Mouse (Mus musculus): Measurements from ENCODE around the gene Zfp93. TPM values are rescaled to one million over a fixed set of nuclear protein-coding genes. Genes with fewer than 3 reads are reported as not detected.
A peak's percentile ranks its signal among the peaks of the same experiment; 100 is the strongest.

Gene Zfp93
- 8.3 and 9.6 TPM in 2 replicates for polyA plus RNA-seq (2015; fragmentation: Nextera tagmentation; extraction: Ambion mirVana)

DNA sequence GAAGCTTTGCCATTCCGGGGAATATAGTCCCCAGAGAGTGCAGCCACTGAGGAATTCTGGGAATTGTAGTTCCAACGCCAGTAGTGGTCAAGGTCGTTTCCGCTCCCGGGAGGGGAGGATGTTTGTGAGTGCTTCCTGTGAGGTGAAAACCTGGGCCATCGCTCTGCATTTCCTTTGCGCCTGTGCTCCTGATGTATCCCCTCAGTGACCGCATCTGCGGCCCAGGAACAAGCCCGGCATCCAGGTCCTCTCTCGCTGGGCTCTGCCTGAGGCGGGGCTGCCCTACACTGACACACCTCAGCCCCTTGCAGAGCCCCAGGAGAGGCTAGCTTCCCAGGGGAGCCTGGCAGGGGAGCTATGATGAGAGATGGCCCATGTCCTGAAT is at the start of gene Zfp93:
Gene Zfp93, plus strand, starts transcription at position 133 of the 385 bp plus-strand sequence.
- H3K9me3 ChIP-seq = no peaks in the 10 kb centered on the region
- H3K4me1 ChIP-seq = peaks cover 12% of the 10 kb centered on the region
- peak within 1 kb of the TSS; percentile 86 for H3K27ac ChIP-seq
- peaks cover 11% of the 10 kb centered on the region for H3K36me3 ChIP-seq (replicated peaks)
- WGBS = under 1% methylated on average over 12 of the region's 12 CpGs
- peak within 1 kb of the TSS; percentile 94 for H3K4me2 ChIP-seq
- H3K4me3 ChIP-seq = peak within 1 kb of the TSS; percentile 72
- H3K9ac ChIP-seq = peak within 1 kb of the TSS; percentile 92
- ATAC-seq (replicated peaks) = peak; percentile 95
- H3K27me3 ChIP-seq (replicated peaks) = no peaks in the 10 kb centered on the region

DNA sequence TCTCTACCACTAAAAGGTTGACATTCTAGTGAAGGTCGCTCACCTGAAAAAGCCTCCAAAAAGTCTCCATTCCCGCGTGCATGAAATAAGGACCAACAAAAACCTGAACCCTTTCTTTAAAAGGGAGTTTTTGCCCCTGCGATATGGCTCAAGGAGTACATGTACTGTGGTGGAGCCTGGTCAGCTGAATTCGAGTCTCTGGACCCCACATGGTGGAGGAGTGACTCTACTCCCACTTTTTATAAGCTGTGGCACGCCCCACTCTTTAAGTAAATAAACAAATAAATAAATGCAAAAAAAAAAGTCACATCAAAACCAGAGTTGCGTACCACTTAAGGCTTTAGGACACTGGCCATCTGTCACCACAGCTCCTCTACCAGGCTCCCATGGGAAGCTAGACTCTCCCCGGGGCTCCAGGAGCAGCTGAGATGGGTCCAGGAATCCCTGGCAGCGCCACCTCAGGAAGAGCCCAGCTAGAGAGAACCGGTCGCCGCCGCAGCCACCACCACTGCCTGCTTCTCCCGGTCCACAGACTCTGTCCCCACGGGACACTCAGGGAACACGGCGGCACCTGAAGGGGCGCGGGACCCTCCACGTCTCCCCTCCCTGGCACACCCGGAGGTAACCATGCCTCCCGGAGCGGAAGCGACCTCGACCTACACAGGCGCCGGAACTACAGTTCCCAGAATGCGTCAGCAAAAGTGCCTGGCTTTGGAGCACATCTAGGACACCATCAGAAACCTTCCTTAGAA is 33.0 kb upstream of the Zfp93 start, which contains the start of gene Zfp109:
Gene Zfp109, minus strand, starts transcription at position 521 of the 752 bp plus-strand sequence.
- H3K27ac ChIP-seq = no peak within 1 kb of the TSS
- no peaks in the 10 kb centered on the region for H3K36me3 ChIP-seq (replicated peaks)
- peak within 1 kb of the TSS; percentile 58 for H3K4me3 ChIP-seq
- WGBS = 5% methylated on average over 28 of the region's 28 CpGs
- ATAC-seq (replicated peaks) = peak; percentile 91
- no peaks in the 10 kb centered on the region for H3K9me3 ChIP-seq
- H3K4me1 ChIP-seq = peaks cover 12% of the 10 kb centered on the region
- no peaks in the 10 kb centered on the region for H3K27me3 ChIP-seq (replicated peaks)
- peak within 1 kb of the TSS; percentile 62 for H3K4me2 ChIP-seq
- peak within 1 kb of the TSS; percentile 64 for H3K9ac ChIP-seq

DNA sequence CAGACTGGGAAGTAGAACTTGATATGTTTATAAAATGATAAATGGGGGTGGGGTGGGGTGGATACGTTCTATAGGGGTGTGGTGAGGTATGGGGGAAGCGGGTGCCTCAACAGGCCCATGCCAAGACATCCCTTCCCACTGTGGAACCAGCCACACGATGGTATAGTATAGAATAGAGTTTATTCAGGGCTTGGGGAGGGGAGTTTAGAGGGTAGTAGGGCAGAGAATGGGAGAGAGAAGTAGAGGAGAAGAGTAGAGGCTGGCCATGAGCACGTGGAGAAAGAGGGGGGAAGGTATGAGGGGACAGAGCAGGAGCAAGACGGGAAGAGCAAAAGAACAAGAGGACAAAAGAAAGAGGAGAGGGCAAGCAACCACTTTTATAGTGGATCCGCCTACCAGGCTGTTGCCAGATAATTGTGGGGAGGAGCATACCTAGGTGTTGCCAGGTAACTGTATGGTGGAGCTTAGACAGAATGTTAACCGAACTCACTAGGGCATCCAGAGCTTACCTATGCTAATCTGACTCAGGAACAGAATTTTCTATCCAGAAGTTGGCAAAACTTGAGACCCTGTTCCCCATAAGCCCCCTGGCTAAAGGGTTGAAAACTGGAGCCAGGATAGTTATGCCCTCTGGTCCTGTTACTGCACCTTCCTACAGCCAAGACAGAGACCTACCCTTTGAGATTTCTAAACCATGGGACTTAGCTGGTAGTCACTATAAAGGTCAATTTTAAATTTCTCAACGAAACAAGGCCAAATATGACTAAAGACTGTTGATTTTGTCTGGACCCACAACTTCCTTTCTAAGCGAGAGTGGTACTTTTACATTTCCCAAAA is 16.2 kb upstream of the Zfp93 start:
- Histone ChIP-seq H3K4me1 (peaks cover 23% of the 10 kb centered on the region), H3K4me3 (peak overlapping the region; percentile 49), H3K9ac (no peak overlapping the region), H3K27ac (no peak overlapping the region), H3K9me3 (no peaks in the 10 kb centered on the region), H3K36me3 (replicated peaks) (no peaks in the 10 kb centered on the region), H3K27me3 (replicated peaks) (no peaks in the 10 kb centered on the region), H3K4me2 (peak overlapping the region; percentile 75)
- ATAC-seq (replicated peaks) = peak; percentile 76
- WGBS = 62% methylated on average over 9 of the region's 9 CpGs

DNA sequence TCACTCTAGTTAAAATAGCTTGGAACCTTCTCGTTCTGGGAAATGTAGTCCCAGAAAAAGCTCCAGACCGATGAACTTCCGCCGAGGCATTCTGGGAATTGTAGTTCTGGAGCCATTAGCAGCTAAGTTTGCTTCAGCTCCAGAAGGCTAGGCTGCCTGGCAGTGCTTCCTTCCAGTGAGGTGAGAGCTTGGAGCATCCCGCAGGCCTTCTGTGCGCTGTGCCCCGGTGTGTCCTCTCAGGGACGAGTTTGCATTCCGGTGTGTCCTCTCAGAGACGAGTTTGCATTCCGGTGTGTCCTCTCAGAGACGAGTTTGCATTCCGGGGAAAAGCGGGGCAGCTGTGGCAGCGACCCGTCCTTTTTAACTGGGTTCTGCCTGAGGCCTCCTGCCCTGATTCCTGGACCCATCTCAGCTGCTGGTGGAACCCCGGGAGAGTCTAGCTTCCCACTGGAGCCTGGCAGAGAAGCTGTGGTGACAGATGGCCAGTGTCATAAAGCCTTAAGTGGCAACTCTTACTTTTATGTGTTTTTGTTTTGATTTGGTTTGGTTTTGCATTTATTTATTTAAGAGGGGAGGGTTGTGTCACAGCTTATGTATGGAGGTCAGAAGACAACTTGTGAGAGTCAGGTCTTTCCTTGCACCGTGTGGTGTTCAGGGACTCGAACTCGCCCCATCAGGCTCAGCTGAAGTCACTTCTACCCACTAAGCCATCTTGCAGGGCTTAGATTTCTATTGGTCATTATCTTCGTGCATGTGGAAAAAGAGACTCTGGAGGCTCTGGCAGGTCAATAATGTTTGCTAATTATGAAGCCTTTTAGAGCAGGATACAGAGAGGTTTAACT is 15.4 kb upstream of the Zfp93 start, which contains the start of gene Zfp108:
Gene Zfp108, plus strand, starts transcription at position 162 of the 842 bp plus-strand sequence.
- Histone ChIP-seq H3K4me3 (peak within 1 kb of the TSS; percentile 49), H3K27me3 (replicated peaks) (no peaks in the 10 kb centered on the region), H3K9ac (peak within 1 kb of the TSS; percentile 56), H3K9me3 (no peaks in the 10 kb centered on the region), H3K4me1 (peaks cover 23% of the 10 kb centered on the region), H3K27ac (peak within 1 kb of the TSS; percentile 64), H3K4me2 (peak within 1 kb of the TSS; percentile 75), H3K36me3 (replicated peaks) (0 out of 2 replicates have a peak, but pooled peaks cover 1% of the 10 kb centered on the region)
- 19% methylated on average over 21 of the region's 21 CpGs for whole genome bisulfite sequencing
- ATAC-seq (replicated peaks) = peak; percentile 93

DNA sequence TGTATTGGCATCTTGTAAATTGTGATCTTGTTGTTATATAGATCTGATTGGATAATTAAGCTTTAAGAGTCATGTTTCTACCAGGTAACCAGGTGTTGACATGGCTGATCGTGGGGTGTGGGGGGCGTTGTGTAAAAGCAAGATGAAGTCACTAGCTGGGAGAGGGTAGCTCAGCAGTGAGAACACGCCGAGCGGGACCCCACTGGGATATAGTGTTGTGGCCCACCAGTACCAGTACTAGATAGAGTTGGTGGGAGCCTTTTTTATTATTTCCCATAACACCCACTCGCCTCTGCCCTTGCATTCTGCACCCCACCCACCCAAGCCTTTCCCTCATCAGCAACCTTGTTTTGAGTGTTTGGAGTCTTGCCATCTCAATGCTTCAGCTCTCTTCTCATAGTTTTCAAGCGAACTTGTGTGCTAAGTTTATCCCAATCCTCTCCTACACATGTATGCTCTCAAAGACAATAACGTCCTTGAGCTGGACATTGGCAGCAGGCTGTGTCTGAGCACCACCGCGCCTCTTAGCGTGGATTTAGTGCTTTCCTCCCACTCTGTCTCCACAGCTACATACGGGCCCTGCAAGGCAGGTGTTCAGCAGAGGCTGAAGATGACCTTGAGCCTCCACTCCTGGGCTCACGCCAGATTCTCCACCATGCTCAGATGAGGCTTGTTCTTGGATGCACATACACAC is 10.8 kb upstream of the Zfp93 start:
- ATAC-seq (replicated peaks) = no peak
- Histone ChIP-seq H3K9me3 (no peaks in the 10 kb centered on the region), H3K27ac (no peak overlapping the region), H3K9ac (no peak overlapping the region), H3K4me1 (peaks cover 19% of the 10 kb centered on the region), H3K4me2 (no peak overlapping the region), H3K4me3 (no peak overlapping the region), H3K27me3 (replicated peaks) (no peaks in the 10 kb centered on the region), H3K36me3 (replicated peaks) (peaks cover 20% of the 10 kb centered on the region)
- WGBS = 90% methylated on average over 13 of the region's 13 CpGs

DNA sequence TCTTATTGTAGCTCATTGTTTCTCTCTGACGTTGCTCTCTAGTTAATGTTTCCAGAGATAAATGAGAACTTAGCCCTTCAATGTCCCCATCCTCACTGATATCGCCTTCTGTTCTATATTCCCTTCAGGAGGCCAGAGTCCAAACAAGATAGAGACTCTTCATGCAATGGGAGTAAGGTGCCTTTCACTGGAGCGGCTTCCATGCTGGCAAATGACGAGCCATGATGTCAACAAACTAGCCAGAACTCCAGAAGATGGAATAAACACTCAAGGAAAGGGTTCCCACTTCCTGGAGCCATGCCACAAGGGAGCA is 10.3 kb upstream of the Zfp93 start:
- Histone ChIP-seq H3K4me2 (no peak overlapping the region), H3K4me3 (no peak overlapping the region), H3K4me1 (peaks cover 17% of the 10 kb centered on the region), H3K27ac (no peak overlapping the region), H3K9ac (no peak overlapping the region), H3K9me3 (no peaks in the 10 kb centered on the region), H3K27me3 (replicated peaks) (no peaks in the 10 kb centered on the region), H3K36me3 (replicated peaks) (peaks cover 20% of the 10 kb centered on the region)
- ATAC-seq (replicated peaks) = no peak
- WGBS = 89% methylated on average over 4 of the region's 4 CpGs

DNA sequence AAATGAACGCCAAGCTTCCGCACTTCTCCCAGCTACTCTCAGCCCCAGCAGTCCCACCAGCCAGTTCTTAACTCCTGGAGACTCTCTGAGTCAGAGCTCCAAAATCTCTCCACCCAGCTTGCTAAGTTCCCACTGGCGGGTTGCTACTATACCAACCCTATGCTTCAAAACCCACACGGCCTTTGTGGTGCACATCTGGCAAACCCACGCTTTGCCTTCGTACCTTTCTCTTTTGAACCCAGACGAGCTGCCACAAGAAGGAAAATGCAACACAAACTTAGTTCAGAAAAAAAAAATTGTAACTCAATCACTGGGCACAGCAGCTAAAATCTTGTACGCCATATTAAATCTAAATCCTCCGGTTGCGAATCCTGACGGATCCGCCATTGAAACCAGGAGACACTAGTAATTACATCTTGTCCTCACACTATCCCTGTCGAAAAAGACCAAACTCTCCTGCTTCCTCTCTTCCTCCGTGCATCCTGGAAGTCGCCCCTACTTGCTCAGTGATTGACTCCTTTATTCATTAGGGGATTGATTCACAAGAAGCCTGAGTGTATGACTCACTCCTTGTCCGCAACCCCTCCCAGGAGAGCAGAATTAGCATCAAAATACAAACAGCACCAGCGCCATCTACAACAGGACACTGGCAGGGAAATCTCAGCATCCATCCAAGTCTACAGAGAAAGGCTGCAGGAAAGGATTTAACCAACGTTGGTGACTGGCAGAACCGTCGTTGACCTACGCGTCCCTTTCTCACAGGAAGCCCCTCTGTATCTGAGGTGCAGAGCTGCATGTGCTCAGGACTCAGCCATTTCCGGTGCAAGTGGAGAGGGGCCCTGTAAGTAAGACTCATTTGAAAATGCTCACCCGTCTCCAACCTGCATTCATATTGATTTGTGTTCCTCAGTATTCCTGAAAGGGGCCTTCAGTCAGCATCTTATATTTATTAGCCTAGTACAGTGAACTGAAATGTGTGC is 1.8 kb upstream of the Zfp93 start:
- Histone ChIP-seq H3K4me2 (no peak overlapping the region), H3K4me1 (peaks cover 12% of the 10 kb centered on the region), H3K27me3 (replicated peaks) (no peaks in the 10 kb centered on the region), H3K4me3 (no peak overlapping the region), H3K27ac (0 out of 2 replicates have a peak overlapping the region, but pooled peaks have one; percentile 0), H3K36me3 (replicated peaks) (peaks cover 3% of the 10 kb centered on the region; the same call in 1 of the 2 replicates), H3K9ac (no peak overlapping the region), H3K9me3 (no peaks in the 10 kb centered on the region)
- 64% methylated on average over 24 of the region's 24 CpGs for WGBS
- no peak for ATAC-seq (replicated peaks)

DNA sequence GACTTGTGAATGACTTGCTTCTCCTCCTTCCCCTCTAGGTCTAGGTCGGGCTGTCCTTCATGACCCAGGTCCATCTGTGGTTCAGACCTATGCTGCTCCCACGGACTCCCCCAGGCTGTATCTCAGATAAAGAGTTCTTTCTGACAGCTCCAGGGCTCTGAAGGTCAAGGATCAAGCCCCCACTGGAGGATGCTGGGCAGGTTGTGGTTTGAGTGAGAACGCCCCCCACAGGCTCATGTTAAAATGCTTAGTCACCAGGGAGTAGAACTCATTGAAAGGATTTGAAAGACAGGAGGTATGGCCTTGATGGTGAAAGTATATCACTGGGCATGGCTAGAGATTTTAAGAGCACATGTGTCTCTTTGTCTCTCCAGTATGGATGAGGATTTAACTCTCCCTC is 964 bp upstream of the Zfp93 start:
- 86% methylated on average over 3 of the region's 3 CpGs for WGBS
- no peaks in the 10 kb centered on the region for H3K27me3 ChIP-seq (replicated peaks)
- peak overlapping the region; percentile 72; the same call in 1 of the 2 replicates for H3K4me3 ChIP-seq
- peaks cover 12% of the 10 kb centered on the region for H3K4me1 ChIP-seq
- H3K9ac ChIP-seq = no peak overlapping the region
- ATAC-seq (replicated peaks) = 0 out of 2 replicates have a peak, but pooled peaks have one; percentile 15
- no peaks in the 10 kb centered on the region for H3K9me3 ChIP-seq
- H3K27ac ChIP-seq = no peak overlapping the region
- no peak overlapping the region; the same call in 1 of the 2 replicates for H3K4me2 ChIP-seq
- peaks cover under 1% of the 10 kb centered on the region for H3K36me3 ChIP-seq (replicated peaks)

DNA sequence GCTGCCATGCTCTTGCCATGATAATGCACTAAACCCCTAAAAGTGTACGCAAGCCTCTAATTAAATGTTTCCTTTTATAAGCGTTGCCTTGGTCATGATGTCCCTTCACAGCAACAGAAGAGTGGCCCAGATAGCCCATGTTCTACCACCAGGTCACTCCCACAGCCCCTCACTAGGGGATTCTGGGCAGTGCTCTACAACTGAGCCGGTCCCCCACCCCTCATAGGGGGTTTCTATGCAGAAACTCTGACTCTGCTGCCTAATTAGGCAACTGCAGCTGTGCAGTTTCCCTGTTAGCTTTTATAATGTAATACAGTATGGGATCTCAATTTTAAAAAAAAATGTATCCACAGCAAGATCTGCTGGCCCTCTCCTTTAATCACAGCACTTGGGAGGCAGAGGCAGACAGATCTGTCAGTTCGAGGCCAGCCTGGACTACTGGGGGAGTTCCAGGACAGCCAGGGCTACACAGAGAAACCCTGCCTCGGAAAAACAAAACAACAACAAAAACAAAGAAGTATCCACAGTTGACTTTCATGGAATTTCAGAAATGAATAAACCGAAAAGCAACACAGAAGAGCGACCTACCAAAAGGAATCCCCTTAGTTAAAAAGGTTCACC is 443 bp upstream of the Zfp93 start:
- Histone ChIP-seq H3K36me3 (replicated peaks) (peaks cover 5% of the 10 kb centered on the region), H3K27me3 (replicated peaks) (no peaks in the 10 kb centered on the region), H3K9ac (peak overlapping the region; percentile 92), H3K9me3 (no peaks in the 10 kb centered on the region), H3K4me2 (peak overlapping the region; percentile 94), H3K4me1 (peaks cover 12% of the 10 kb centered on the region), H3K27ac (peak overlapping the region; percentile 86), H3K4me3 (peak overlapping the region; percentile 72)
- WGBS = 38% methylated on average over 7 of the region's 7 CpGs
- peak; percentile 75 for ATAC-seq (replicated peaks)

DNA sequence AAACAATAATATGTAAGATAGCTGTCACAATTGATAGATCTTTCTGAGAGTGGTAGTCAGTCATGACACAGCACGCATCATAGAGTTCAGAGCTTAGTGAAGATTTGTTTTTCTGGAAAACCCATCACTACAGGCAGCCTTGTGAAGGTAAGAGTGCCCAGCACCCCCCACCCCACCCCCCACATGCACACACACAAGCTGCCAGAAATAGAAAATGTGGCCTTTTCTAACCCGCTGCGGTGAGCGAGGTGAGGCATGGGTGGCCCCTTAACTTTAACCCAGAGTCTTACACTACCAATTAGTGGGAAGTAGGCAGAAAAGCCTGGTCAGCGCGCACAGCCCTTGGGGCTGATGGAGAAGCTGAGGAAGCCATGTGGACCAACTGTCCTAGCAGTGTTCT is 971 bp downstream of the Zfp93 start:
- no peak overlapping the region for H3K9ac ChIP-seq
- H3K4me3 ChIP-seq = no peak overlapping the region
- no peaks in the 10 kb centered on the region for H3K9me3 ChIP-seq
- H3K36me3 ChIP-seq (replicated peaks) = peaks cover 14% of the 10 kb centered on the region
- no peak for ATAC-seq (replicated peaks)
- H3K4me2 ChIP-seq = peak overlapping the region; percentile 94; the same call in 1 of the 2 replicates
- H3K4me1 ChIP-seq = peaks cover 12% of the 10 kb centered on the region
- H3K27ac ChIP-seq = no peak overlapping the region
- 98% methylated on average over 6 of the region's 6 CpGs for WGBS
- H3K27me3 ChIP-seq (replicated peaks) = no peaks in the 10 kb centered on the region
